Mouse (Mus musculus): ENCODE data around the gene Poldip2. TPM values are rescaled to one million over a fixed set of nuclear protein-coding genes. Genes with fewer than 3 reads are reported as not detected.

Gene Poldip2
- polyA plus RNA-seq, 1 experiment from 2014 or later, result 160 TPM

GRCm38 (mm10) chr11:78557241-78557640 lies 45.2 kb downstream of the Poldip2 start:
- peaks cover 9% of the 10 kb centered on the region for H3K4me1 ChIP-seq
- WGBS, result 58% methylated on average over 8 of the region's 8 CpGs
- no peak overlapping the region for H3K27ac ChIP-seq
- DNase-seq (ENCODE audit: low spot score), result no peak
- no peaks in the 10 kb centered on the region for H3K9me3 ChIP-seq
- H3K4me3 ChIP-seq, result no peak overlapping the region
- H3K36me3 ChIP-seq, result no peaks in the 10 kb centered on the region
- no peaks in the 10 kb centered on the region for H3K27me3 ChIP-seq (ENCODE audit: insufficient read depth, poor library complexity, severe bottlenecking)

- Histone ChIP-seq H3K9me3 (no peaks in the 10 kb centered on the region), H3K36me3 (peaks cover 2% of the 10 kb centered on the region; the same call in 1 of the 2 replicates), H3K27ac (no peak overlapping the region), H3K27me3 (ENCODE audit: insufficient read depth, poor library complexity, severe bottlenecking) (no peaks in the 10 kb centered on the region), H3K4me1 (peaks cover 6% of the 10 kb centered on the region), H3K4me3 (no peak overlapping the region)
- 17% methylated on average over 4 of the region's 4 CpGs for WGBS
- DNase-seq (ENCODE audit: low spot score), result peak; percentile 78
Measured at GRCm38 (mm10) chr11:78560447-78560846, 48.5 kb downstream of the Poldip2 start.

- WGBS, result 38% methylated on average over 6 of the region's 6 CpGs
Measured at GRCm38 (mm10) chr11:78566775-78567174, 54.8 kb downstream of the Poldip2 start.

GRCm38 (mm10) chr11:78567614-78568013 lies 55.6 kb downstream of the Poldip2 start:
- Histone ChIP-seq H3K36me3 (peaks cover 45% of the 10 kb centered on the region), H3K4me3 (no peak overlapping the region)

More at GRCm38 (mm10) chr11:78566775-78567174, 54.8 kb downstream of the Poldip2 start:
- DNase-seq (ENCODE audit: low spot score), result no peak
- H3K27me3 ChIP-seq (ENCODE audit: insufficient read depth, poor library complexity, severe bottlenecking), result no peaks in the 10 kb centered on the region
- peaks cover 38% of the 10 kb centered on the region for H3K36me3 ChIP-seq
- no peaks in the 10 kb centered on the region for H3K9me3 ChIP-seq
- H3K27ac ChIP-seq, result no peak overlapping the region
- peaks cover 6% of the 10 kb centered on the region; the same call in 1 of the 2 replicates for H3K4me1 ChIP-seq
- no peak overlapping the region for H3K4me3 ChIP-seq

GRCm38 (mm10) chr11:78568827-78569226 lies 56.8 kb downstream of the Poldip2 start:
- 86% methylated on average over 10 of the region's 10 CpGs for WGBS
- no peak for DNase-seq (ENCODE audit: low spot score)
- peaks cover 53% of the 10 kb centered on the region for H3K36me3 ChIP-seq

More at GRCm38 (mm10) chr11:78567614-78568013, 55.6 kb downstream of the Poldip2 start:
- peaks cover 6% of the 10 kb centered on the region; the same call in 1 of the 2 replicates for H3K4me1 ChIP-seq
- H3K27me3 ChIP-seq (ENCODE audit: insufficient read depth, poor library complexity, severe bottlenecking), result no peaks in the 10 kb centered on the region
- H3K9me3 ChIP-seq, result no peaks in the 10 kb centered on the region
- H3K27ac ChIP-seq, result no peak overlapping the region
- no peak for DNase-seq (ENCODE audit: low spot score)
- WGBS, result 88% methylated on average over 6 of the region's 6 CpGs

GRCm38 (mm10) chr11:78569806-78570205 lies 57.8 kb downstream of the Poldip2 start:
- Histone ChIP-seq H3K4me3 (no peak overlapping the region), H3K27ac (no peak overlapping the region), H3K36me3 (peaks cover 58% of the 10 kb centered on the region), H3K4me1 (peaks cover 6% of the 10 kb centered on the region; the same call in 1 of the 2 replicates), H3K27me3 (ENCODE audit: insufficient read depth, poor library complexity, severe bottlenecking) (no peaks in the 10 kb centered on the region), H3K9me3 (no peaks in the 10 kb centered on the region)
- no peak for DNase-seq (ENCODE audit: low spot score)
- 64% methylated on average over 3 of the region's 3 CpGs for WGBS

More at GRCm38 (mm10) chr11:78568827-78569226, 56.8 kb downstream of the Poldip2 start:
- Histone ChIP-seq H3K27ac (no peak overlapping the region), H3K27me3 (ENCODE audit: insufficient read depth, poor library complexity, severe bottlenecking) (no peaks in the 10 kb centered on the region), H3K4me1 (peaks cover 6% of the 10 kb centered on the region; the same call in 1 of the 2 replicates), H3K4me3 (no peak overlapping the region), H3K9me3 (no peaks in the 10 kb centered on the region)

GRCm38 (mm10) chr11:78571441-78571840 lies 59.4 kb downstream of the Poldip2 start:
- DNase-seq (ENCODE audit: low spot score), result no peak
- Histone ChIP-seq H3K27me3 (ENCODE audit: insufficient read depth, poor library complexity, severe bottlenecking) (no peaks in the 10 kb centered on the region), H3K27ac (no peak overlapping the region), H3K36me3 (peaks cover 57% of the 10 kb centered on the region), H3K9me3 (no peaks in the 10 kb centered on the region), H3K4me1 (peaks cover 4% of the 10 kb centered on the region; the same call in 1 of the 2 replicates), H3K4me3 (no peak overlapping the region)
- 94% methylated on average over 8 of the region's 8 CpGs for WGBS

- Histone ChIP-seq H3K27me3 (ENCODE audit: insufficient read depth, poor library complexity, severe bottlenecking) (no peaks in the 10 kb centered on the region), H3K27ac (no peak overlapping the region), H3K9me3 (no peaks in the 10 kb centered on the region), H3K36me3 (peaks cover 61% of the 10 kb centered on the region), H3K4me1 (0 out of 2 replicates have a peak, but pooled peaks cover under 1% of the 10 kb centered on the region), H3K4me3 (no peak overlapping the region)
- DNase-seq (ENCODE audit: low spot score), result no peak
- 86% methylated on average over 6 of the region's 6 CpGs for WGBS
Measured at GRCm38 (mm10) chr11:78571854-78572253, 59.9 kb downstream of the Poldip2 start.

Other genes with a start within 250 kb of the Poldip2 start
- 0.23 and 0.69 TPM in 2 replicates for gene BC030499, start 221.4 kb upstream of the Poldip2 start, polyA plus RNA-seq (2016; fragmentation: Nextera tagmentation; extraction: Ambion mirVana)
- 39.1 and 39.3 TPM in 2 replicates for gene Spag5, start 210.7 kb upstream of the Poldip2 start, polyA plus RNA-seq (2016; fragmentation: Nextera tagmentation; extraction: Ambion mirVana)
- 11.2 and 17.2 TPM in 2 replicates for gene Aldoc, start 189.2 kb upstream of the Poldip2 start, polyA plus RNA-seq (2016; fragmentation: Nextera tagmentation; extraction: Ambion mirVana)
- gene Pigs, start 183.8 kb upstream of the Poldip2 start, polyA plus RNA-seq (2016; fragmentation: Nextera tagmentation; extraction: Ambion mirVana), result 72.0 and 78.3 TPM in 2 replicates
- gene Unc119, start 168.7 kb upstream of the Poldip2 start, polyA plus RNA-seq (2016; fragmentation: Nextera tagmentation; extraction: Ambion mirVana), result 40.7 and 66.1 TPM in 2 replicates
- gene Foxn1, start 125.6 kb upstream of the Poldip2 start, polyA plus RNA-seq (2016; fragmentation: Nextera tagmentation; extraction: Ambion mirVana), result 0.13 TPM in 1 of 2 replicates, not detected in the other
- not detected in 2 replicates for gene Slc13a2, start 90.0 kb upstream of the Poldip2 start, polyA plus RNA-seq (2016; fragmentation: Nextera tagmentation; extraction: Ambion mirVana)
- 7.8 and 12.8 TPM in 2 replicates for gene Slc46a1, start 46.5 kb upstream of the Poldip2 start, polyA plus RNA-seq (2016; fragmentation: Nextera tagmentation; extraction: Ambion mirVana)
- 0.10 and 1.5 TPM in 2 replicates for gene Sarm1, start 14.4 kb upstream of the Poldip2 start, polyA plus RNA-seq (2016; fragmentation: Nextera tagmentation; extraction: Ambion mirVana)
- gene Vtn, start 13.1 kb upstream of the Poldip2 start, polyA plus RNA-seq (2016; fragmentation: Nextera tagmentation; extraction: Ambion mirVana), result 1.6 and 43.5 TPM in 2 replicates
- not detected in 2 replicates for gene Sebox, start 8.7 kb upstream of the Poldip2 start, polyA plus RNA-seq (2016; fragmentation: Nextera tagmentation; extraction: Ambion mirVana)
- 64.2 and 74.5 TPM in 2 replicates for gene Tmem199, start within 50 bp of the Poldip2 start, polyA plus RNA-seq (2016; fragmentation: Nextera tagmentation; extraction: Ambion mirVana)
- gene Tnfaip1, start 24.1 kb downstream of the Poldip2 start, polyA plus RNA-seq (2016; fragmentation: Nextera tagmentation; extraction: Ambion mirVana), result 92.5 and 92.6 TPM in 2 replicates
- 92.8 and 95.9 TPM in 2 replicates for gene Ift20, start 24.2 kb downstream of the Poldip2 start, polyA plus RNA-seq (2016; fragmentation: Nextera tagmentation; extraction: Ambion mirVana)
- gene Tmem97, start 38.6 kb downstream of the Poldip2 start, polyA plus RNA-seq (2016; fragmentation: Nextera tagmentation; extraction: Ambion mirVana), result 91.5 and 105 TPM in 2 replicates
- gene Nlk, start 185.2 kb downstream of the Poldip2 start, polyA plus RNA-seq (2016; fragmentation: Nextera tagmentation; extraction: Ambion mirVana), result 10.6 and 13.4 TPM in 2 replicates
- 33.1 and 35.4 TPM in 2 replicates for gene Ccnq, start 239.5 kb downstream of the Poldip2 start, polyA plus RNA-seq (2016; fragmentation: Nextera tagmentation; extraction: Ambion mirVana)

Measured in heart, embryonic 10.5 days (tissue).